Mouse (Mus musculus): Measurements from ENCODE around the gene Slf1. TPM values are rescaled to one million over a fixed set of nuclear protein-coding genes. Genes with fewer than 3 reads are reported as not detected.

The Slf1 gene
- polyA plus RNA-seq, 1 experiment = 3.0 TPM

DNA sequence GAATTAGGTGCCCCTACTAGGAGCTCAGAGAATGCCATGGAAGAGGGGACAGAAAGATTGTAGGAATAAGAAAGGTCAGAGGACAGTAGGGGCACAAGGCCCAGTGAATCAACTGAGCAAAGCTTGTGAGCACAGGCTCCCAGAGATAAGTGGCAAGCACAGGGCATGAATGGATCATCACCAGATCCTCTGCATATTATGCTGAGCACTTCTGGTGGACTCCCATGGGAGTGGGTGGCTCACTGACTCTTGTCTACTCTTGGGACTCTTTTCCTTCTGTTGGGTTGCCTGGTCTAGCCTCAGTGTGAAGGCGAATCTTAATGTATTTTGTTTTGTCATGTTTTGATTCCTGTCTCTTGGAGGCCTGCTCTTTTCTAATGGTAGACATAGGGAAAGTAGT lies 66.4 kb downstream of the Slf1 start:
- Histone ChIP-seq H3K36me3 (ENCODE audit: control insufficient read depth, insufficient read depth) (no peaks in the 10 kb centered on the region), H3K4me3 (ENCODE audit: insufficient read depth, poor library complexity, severe bottlenecking) (no peak overlapping the region), H3K27me3 (ENCODE audit: control insufficient read depth, insufficient read depth, insufficient read length) (no peaks in the 10 kb centered on the region), H3K79me2 (ENCODE audit: control insufficient read depth, insufficient read depth) (no peaks in the 10 kb centered on the region), H3ac (ENCODE audit: control insufficient read depth, insufficient read length, low read depth) (no peak overlapping the region), H3K79me3 (ENCODE audit: low read depth) (no peaks in the 10 kb centered on the region)
- no peak for TF ChIP-seq MAX (IDR thresholded peaks at IDR 0.05)
- no peak for TF ChIP-seq MYOD1 (IDR thresholded peaks at IDR 0.05; ENCODE audit: control insufficient read depth, insufficient read length, low read depth)
- no peak for TF ChIP-seq MYOG (IDR thresholded peaks at IDR 0.05; ENCODE audit: control insufficient read depth, extremely low read depth, insufficient read length)
- no peak for TF ChIP-seq FOSL1 (IDR thresholded peaks at IDR 0.05; ENCODE audit: insufficient read depth, low read length, poor library complexity, severe bottlenecking)

- Histone ChIP-seq H3K36me3 (ENCODE audit: control insufficient read depth, insufficient read depth) (no peaks in the 10 kb centered on the region), H3K27me3 (ENCODE audit: control insufficient read depth, insufficient read depth, insufficient read length) (no peaks in the 10 kb centered on the region), H3K79me3 (ENCODE audit: low read depth) (no peaks in the 10 kb centered on the region), H3K79me2 (ENCODE audit: control insufficient read depth, insufficient read depth) (no peaks in the 10 kb centered on the region), H3K4me3 (ENCODE audit: insufficient read depth, poor library complexity, severe bottlenecking) (no peak overlapping the region), H3ac (ENCODE audit: control insufficient read depth, insufficient read length, low read depth) (no peak overlapping the region)
- TF ChIP-seq MYOG (IDR thresholded peaks at IDR 0.05; ENCODE audit: control insufficient read depth, extremely low read depth, insufficient read length) (no peak), MYOD1 (IDR thresholded peaks at IDR 0.05; ENCODE audit: control insufficient read depth, insufficient read length, low read depth) (no peak), FOSL1 (IDR thresholded peaks at IDR 0.05; ENCODE audit: insufficient read depth, low read length, poor library complexity, severe bottlenecking) (no peak), CEBPB (IDR thresholded peaks at IDR 0.05; ENCODE audit: low read depth) (no peak), MAX (IDR thresholded peaks at IDR 0.05) (no peak), USF1 (IDR thresholded peaks at IDR 0.05; ENCODE audit: low read depth) (no peak), CTCF (IDR thresholded peaks at IDR 0.05; ENCODE audit: control insufficient read depth, insufficient read depth, insufficient read length) (no peak)
These were observed 72.1 kb downstream of the Slf1 start for GRCm38 (mm10) chr13:77063221-77063620.

DNA sequence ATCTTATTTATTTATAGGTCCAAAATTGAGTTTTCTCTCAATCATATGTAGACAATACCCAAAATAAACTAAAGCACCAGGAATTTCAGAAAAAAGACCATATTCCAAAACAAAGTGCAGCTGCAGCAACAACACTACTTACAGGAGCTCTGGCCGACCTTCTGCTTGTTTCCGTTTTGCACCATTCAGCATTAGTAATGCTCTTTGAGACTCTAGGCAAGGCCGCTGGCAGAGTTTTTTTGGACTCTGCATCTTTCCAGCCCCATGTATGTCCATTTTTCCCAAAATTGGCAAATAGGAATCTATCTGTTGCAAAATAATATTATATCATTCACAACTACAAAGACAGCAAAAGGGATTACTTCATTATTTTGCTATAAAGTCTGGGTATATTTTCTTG lies 85.5 kb downstream of the Slf1 start:
- Histone ChIP-seq H3K27me3 (ENCODE audit: control insufficient read depth, insufficient read depth, insufficient read length) (no peaks in the 10 kb centered on the region), H3K79me3 (ENCODE audit: low read depth) (no peaks in the 10 kb centered on the region), H3K4me3 (ENCODE audit: insufficient read depth, poor library complexity, severe bottlenecking) (no peak overlapping the region), H3K79me2 (ENCODE audit: control insufficient read depth, insufficient read depth) (no peaks in the 10 kb centered on the region), H3ac (ENCODE audit: control insufficient read depth, insufficient read length, low read depth) (no peak overlapping the region), H3K36me3 (ENCODE audit: control insufficient read depth, insufficient read depth) (peaks cover 16% of the 10 kb centered on the region)
- TF ChIP-seq FOSL1 (IDR thresholded peaks at IDR 0.05; ENCODE audit: insufficient read depth, low read length, poor library complexity, severe bottlenecking) (no peak), MYOD1 (IDR thresholded peaks at IDR 0.05; ENCODE audit: control insufficient read depth, insufficient read length, low read depth) (no peak), MYOG (IDR thresholded peaks at IDR 0.05; ENCODE audit: control insufficient read depth, extremely low read depth, insufficient read length) (no peak), MAX (IDR thresholded peaks at IDR 0.05) (no peak), USF1 (IDR thresholded peaks at IDR 0.05; ENCODE audit: low read depth) (no peak), CTCF (IDR thresholded peaks at IDR 0.05; ENCODE audit: control insufficient read depth, insufficient read depth, insufficient read length) (no peak), CEBPB (IDR thresholded peaks at IDR 0.05; ENCODE audit: low read depth) (no peak)

DNA sequence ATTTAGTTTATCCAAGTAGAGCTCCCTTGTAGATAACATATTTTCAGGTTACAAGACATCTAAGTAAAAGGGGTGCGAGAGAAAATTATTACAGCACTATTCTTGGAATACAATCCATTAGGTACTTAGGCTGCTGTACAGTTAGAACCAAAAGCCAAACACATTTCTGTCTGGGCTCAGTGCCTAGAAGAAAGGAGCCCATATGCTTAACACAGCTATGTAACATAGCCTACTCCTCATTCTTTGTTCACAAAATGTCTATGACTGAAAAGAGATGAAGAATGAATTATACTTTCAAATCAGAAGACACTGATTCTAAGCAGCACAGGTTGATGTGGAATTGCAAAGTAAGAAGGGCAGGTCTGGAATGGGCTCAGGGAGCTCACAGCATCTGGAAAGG lies 86.8 kb downstream of the Slf1 start:
- Histone ChIP-seq H3K4me3 (ENCODE audit: insufficient read depth, poor library complexity, severe bottlenecking) (no peak overlapping the region), H3K79me2 (ENCODE audit: control insufficient read depth, insufficient read depth) (no peaks in the 10 kb centered on the region), H3ac (ENCODE audit: control insufficient read depth, insufficient read length, low read depth) (no peak overlapping the region), H3K79me3 (ENCODE audit: low read depth) (no peaks in the 10 kb centered on the region), H3K27me3 (ENCODE audit: control insufficient read depth, insufficient read depth, insufficient read length) (no peaks in the 10 kb centered on the region), H3K36me3 (ENCODE audit: control insufficient read depth, insufficient read depth) (peaks cover 18% of the 10 kb centered on the region)
- TF ChIP-seq MYOD1 (IDR thresholded peaks at IDR 0.05; ENCODE audit: control insufficient read depth, insufficient read length, low read depth) (no peak), USF1 (IDR thresholded peaks at IDR 0.05; ENCODE audit: low read depth) (no peak), MYOG (IDR thresholded peaks at IDR 0.05; ENCODE audit: control insufficient read depth, extremely low read depth, insufficient read length) (no peak), MAX (IDR thresholded peaks at IDR 0.05) (no peak), CEBPB (IDR thresholded peaks at IDR 0.05; ENCODE audit: low read depth) (no peak), CTCF (IDR thresholded peaks at IDR 0.05; ENCODE audit: control insufficient read depth, insufficient read depth, insufficient read length) (no peak), FOSL1 (IDR thresholded peaks at IDR 0.05; ENCODE audit: insufficient read depth, low read length, poor library complexity, severe bottlenecking) (no peak)

- H3K27me3 ChIP-seq (ENCODE audit: control insufficient read depth, insufficient read depth, insufficient read length) = no peaks in the 10 kb centered on the region
- TF ChIP-seq CEBPB (IDR thresholded peaks at IDR 0.05; ENCODE audit: low read depth) = no peak
- no peak for TF ChIP-seq FOSL1 (IDR thresholded peaks at IDR 0.05; ENCODE audit: insufficient read depth, low read length, poor library complexity, severe bottlenecking)
- no peak for TF ChIP-seq MAX (IDR thresholded peaks at IDR 0.05)
- TF ChIP-seq MYOG (IDR thresholded peaks at IDR 0.05; ENCODE audit: control insufficient read depth, extremely low read depth, insufficient read length) = no peak
- TF ChIP-seq USF1 (IDR thresholded peaks at IDR 0.05; ENCODE audit: low read depth) = no peak
- no peak for TF ChIP-seq MYOD1 (IDR thresholded peaks at IDR 0.05; ENCODE audit: control insufficient read depth, insufficient read length, low read depth)
- no peak for TF ChIP-seq CTCF (IDR thresholded peaks at IDR 0.05; ENCODE audit: control insufficient read depth, insufficient read depth, insufficient read length)
- no peak overlapping the region for H3K4me3 ChIP-seq (ENCODE audit: insufficient read depth, poor library complexity, severe bottlenecking)
- no peak overlapping the region for H3ac ChIP-seq (ENCODE audit: control insufficient read depth, insufficient read length, low read depth)
- H3K36me3 ChIP-seq (ENCODE audit: control insufficient read depth, insufficient read depth) = peaks cover 20% of the 10 kb centered on the region
- H3K79me2 ChIP-seq (ENCODE audit: control insufficient read depth, insufficient read depth) = no peaks in the 10 kb centered on the region
- H3K79me3 ChIP-seq (ENCODE audit: low read depth) = no peaks in the 10 kb centered on the region
These were observed 87.9 kb downstream of the Slf1 start for GRCm38 (mm10) chr13:77047179-77047931.
